Mouse (Mus musculus) megakaryocyte, embryonic 14.5 days (primary cell): Measurements from ENCODE around the gene Dnajc16. TPM values are rescaled to one million over a fixed set of nuclear protein-coding genes. Genes with fewer than 3 reads are reported as not detected.

ENCODE experiments used
- H3K27me3 ChIP-seq: replicated peaks from 2 replicates; pipeline ENCODE3; 2012; ENCODE audit warnings: inconsistent platforms
- H3K36me3 ChIP-seq: replicated peaks from 2 replicates; pipeline ENCODE3; 2012; ENCODE audit warnings: low read length, inconsistent platforms, mixed read lengths
- H3K4me1 ChIP-seq: 2 replicates; pipeline ENCODE4 v1.6.1; 2012; ENCODE audit warnings: inconsistent platforms
- H3K4me3 ChIP-seq: replicated peaks from 2 replicates; pipeline ENCODE3; 2012; ENCODE audit warnings: moderate library complexity, mild to moderate bottlenecking, inconsistent platforms
- H3K9me3 ChIP-seq: 2 replicates; pipeline ENCODE4 v1.6.1; 2012; ENCODE audit warnings: inconsistent platforms
- FLI1 ChIP-seq: IDR thresholded peaks from 2 replicates; pipeline ENCODE4 v1.6.1; 2012; ENCODE audit warnings: low read length, inconsistent platforms, mixed read lengths
- GATA1 ChIP-seq: IDR thresholded peaks from 3 replicates; pipeline ENCODE4 v1.6.1; 2012; ENCODE audit warnings: mixed read lengths, low read length, inconsistent platforms, borderline replicate concordance
- polyA plus RNA-seq: library from polyadenylated mRNA; stranded (reverse); fragments of >175 nt; gene quantifications from 2 replicates; pipeline ENCODE4 v1.2.3, GENCODE M21; 2012; ENCODE audit warnings: low replicate concordance; ENCODE audit not compliant: insufficient read depth

Gene Dnajc16
- polyA plus RNA-seq, 1 experiment: 1.8 TPM

DNA sequence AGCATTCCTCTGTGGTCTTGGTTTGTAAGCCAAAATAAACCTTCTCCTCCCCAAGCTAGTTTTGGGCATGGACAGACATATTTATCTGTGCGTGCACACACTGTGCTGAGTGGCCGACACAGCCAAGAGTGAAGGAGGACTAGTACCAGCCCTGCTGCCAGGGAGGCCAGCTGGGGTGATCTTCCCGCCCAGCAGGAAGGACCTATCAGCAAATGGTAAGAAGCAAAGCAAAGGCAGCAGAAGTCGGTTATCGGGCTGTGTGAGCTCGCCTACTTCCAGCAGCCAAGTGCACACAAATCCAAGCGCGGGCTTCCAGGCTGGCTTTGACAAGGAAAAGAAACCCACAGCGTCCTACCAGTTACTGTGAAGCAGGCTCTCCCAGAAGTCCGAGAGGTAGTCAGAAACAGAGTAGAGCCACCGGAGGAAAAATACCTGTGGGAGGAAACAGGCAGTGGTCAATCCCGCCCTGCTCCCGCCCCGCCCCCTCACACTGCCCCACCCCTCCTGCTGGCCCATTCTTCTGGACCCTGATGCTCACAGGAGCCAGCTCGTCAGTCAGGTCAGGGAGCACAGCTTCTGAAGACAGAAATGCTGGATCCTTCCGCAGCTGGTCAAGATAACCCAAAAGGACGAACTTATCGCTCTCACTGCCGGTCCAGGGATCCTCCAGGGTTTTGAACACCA lies 23.2 kb downstream of the Dnajc16 start:
- no peaks in the 10 kb centered on the region for H3K9me3 ChIP-seq
- H3K27me3 ChIP-seq: no peaks in the 10 kb centered on the region
- H3K36me3 ChIP-seq: peaks cover 85% of the 10 kb centered on the region
- TF ChIP-seq GATA1: no peak
- TF ChIP-seq FLI1: no peak
- peaks cover 41% of the 10 kb centered on the region for H3K4me1 ChIP-seq
- H3K4me3 ChIP-seq: peak overlapping the region; percentile 42

DNA sequence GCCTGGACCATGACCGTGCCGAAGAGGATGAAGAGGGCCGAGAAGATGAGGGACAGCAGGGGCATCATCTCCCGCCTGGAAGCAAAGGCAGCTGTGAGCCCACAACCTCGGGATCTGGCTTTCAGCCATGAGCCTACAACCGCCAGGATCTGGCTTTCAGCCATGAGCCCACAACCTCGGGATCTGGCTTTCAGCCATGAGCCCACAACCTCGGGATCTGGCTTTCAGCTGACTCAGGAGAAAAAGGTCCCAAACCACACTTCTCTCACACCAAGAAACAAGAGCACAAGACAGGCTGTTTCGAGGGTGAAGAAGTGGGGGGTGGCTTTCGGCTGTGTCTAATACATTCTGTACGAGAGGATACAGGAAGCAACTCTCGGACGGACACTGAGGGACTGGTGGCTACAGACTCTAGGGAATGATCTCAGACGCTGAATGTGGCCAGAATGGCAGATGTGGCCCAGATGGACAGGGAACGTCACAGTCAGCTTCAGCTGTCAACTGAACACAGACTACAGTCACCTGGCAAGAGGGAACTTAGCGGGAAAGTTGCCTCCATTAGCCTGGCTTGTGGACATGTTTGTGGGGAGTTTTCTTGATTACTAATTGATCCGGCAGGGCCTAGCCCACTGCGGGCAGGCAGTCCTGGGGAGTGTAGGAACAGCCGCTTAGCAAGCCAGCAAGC lies 23.9 kb downstream of the Dnajc16 start:
- Histone ChIP-seq H3K36me3 (peaks cover 86% of the 10 kb centered on the region), H3K9me3 (no peaks in the 10 kb centered on the region), H3K27me3 (no peaks in the 10 kb centered on the region), H3K4me3 (peak overlapping the region; percentile 28), H3K4me1 (peaks cover 34% of the 10 kb centered on the region)
- TF ChIP-seq FLI1 (no peak), GATA1 (no peak)

DNA sequence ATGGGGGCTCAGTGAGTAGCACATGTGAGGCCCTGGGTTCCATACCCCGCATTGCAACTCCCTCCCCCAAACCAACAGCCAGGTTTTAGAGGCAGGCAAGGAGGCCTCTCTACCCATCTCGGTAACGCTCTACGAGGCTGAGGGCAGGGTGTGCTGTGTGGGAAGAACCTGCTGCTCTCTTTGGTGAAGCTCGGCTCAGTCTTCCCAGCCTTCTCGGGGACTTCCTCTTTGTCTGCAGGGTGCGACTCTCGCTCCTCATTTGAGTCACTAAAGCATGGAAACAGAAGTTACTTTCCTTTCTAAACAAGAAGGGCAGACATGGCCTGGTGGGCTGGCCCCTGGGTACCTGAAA lies 24.4 kb downstream of the Dnajc16 start:
- no peak overlapping the region for H3K4me3 ChIP-seq
- peaks cover 29% of the 10 kb centered on the region for H3K4me1 ChIP-seq
- peaks cover 86% of the 10 kb centered on the region for H3K36me3 ChIP-seq

DNA sequence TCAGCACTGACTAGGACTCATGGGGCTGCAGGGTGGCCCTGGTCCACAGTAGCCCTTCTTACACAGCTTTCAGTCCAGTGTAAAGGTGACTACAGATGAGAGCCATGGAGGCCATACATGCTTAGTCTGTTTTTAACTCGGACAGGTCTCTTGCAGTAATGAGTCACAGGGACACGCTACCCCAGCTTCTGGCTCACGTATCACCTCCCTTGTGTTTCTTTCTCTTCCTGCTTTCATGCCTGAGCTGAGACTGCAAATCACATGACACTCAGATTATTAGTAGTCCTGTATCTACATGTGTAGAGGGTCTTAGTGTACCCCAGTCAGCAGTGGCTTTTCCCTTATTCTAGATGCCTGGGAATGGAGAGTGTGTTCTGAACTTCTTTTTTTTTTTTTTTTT lies 25.7 kb downstream of the Dnajc16 start:
- Histone ChIP-seq H3K4me3 (no peak overlapping the region), H3K36me3 (peaks cover 80% of the 10 kb centered on the region), H3K27me3 (no peaks in the 10 kb centered on the region), H3K4me1 (peaks cover 23% of the 10 kb centered on the region), H3K9me3 (no peaks in the 10 kb centered on the region)
- no peak for TF ChIP-seq GATA1
- TF ChIP-seq FLI1: no peak

More for the DNA sequence above, 24.4 kb downstream of the Dnajc16 start:
- no peaks in the 10 kb centered on the region for H3K27me3 ChIP-seq
- no peaks in the 10 kb centered on the region for H3K9me3 ChIP-seq
- TF ChIP-seq FLI1: no peak
- TF ChIP-seq GATA1: no peak

DNA sequence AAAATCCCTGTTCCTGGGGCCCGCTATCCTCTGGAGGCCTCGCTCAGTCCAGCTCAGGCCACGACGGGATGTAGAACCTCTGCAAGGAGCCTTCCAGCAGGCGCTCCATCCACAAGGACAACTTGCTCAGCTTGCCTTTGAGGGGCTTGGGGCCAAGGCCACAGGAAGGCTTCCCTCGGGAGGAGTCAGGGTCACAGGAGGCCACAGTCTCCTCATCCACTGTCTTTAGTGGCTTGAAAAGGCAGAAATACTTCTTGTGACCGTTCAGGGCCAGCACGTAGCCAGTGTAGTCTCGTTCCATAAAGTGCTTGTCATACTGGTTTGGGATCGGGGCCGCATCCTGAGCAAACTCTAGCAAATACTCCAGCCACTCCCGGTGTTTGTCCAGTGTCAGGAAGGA lies 27.3 kb downstream of the Dnajc16 start:
- peaks cover 2% of the 10 kb centered on the region for H3K27me3 ChIP-seq
- H3K36me3 ChIP-seq: peaks cover 65% of the 10 kb centered on the region
- no peaks in the 10 kb centered on the region for H3K9me3 ChIP-seq
- H3K4me1 ChIP-seq: peaks cover 16% of the 10 kb centered on the region
- no peak overlapping the region for H3K4me3 ChIP-seq
- TF ChIP-seq FLI1 (no peak), GATA1 (no peak)

DNA sequence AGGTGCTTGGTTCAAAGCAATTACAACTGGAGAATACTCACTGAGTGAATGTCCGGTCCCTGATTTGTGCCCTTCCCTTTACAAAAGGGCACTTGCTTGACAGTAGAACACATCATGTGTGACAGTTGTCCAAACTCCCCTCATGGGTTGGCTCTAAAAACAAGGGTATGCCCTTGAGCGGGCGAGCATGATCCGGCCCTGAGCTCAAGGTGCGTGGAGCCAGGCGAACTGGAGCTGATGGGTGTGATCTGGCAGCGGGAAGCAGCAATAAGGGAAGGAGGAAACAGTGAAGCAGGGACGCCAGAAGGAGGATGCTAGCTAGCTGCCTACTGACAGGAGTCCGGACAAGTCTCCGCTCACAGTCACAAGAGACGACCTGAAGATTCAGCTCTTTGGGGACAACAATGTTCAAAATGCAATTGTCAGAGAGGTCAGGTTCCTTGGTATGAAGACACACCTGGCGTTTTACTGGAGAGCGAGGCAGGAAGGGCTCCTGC lies 28.6 kb downstream of the Dnajc16 start:
- H3K36me3 ChIP-seq: peaks cover 51% of the 10 kb centered on the region
- peaks cover 7% of the 10 kb centered on the region for H3K4me1 ChIP-seq
- no peak overlapping the region for H3K4me3 ChIP-seq
- no peaks in the 10 kb centered on the region for H3K9me3 ChIP-seq
- H3K27me3 ChIP-seq: peaks cover 2% of the 10 kb centered on the region
- no peak for TF ChIP-seq FLI1

DNA sequence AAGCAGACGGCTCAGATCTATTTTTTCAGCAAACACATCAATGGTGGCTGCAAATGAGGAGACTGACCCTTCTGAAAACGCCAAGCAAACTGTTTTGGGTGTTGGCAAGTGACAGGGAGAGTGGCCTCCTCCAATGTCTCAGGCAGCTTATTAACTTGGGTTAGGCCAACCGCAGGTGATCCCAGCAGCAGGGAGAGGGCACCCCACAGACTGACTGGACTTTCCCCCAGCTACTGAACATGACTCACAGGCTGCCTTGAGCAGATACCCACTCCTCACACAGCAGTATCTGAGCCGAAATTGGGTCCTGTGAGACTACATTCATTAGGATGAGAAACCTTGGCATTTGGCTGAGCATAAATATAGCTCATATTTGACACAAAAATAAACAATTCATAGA lies 29.8 kb downstream of the Dnajc16 start:
- H3K4me1 ChIP-seq: no peaks in the 10 kb centered on the region

DNA sequence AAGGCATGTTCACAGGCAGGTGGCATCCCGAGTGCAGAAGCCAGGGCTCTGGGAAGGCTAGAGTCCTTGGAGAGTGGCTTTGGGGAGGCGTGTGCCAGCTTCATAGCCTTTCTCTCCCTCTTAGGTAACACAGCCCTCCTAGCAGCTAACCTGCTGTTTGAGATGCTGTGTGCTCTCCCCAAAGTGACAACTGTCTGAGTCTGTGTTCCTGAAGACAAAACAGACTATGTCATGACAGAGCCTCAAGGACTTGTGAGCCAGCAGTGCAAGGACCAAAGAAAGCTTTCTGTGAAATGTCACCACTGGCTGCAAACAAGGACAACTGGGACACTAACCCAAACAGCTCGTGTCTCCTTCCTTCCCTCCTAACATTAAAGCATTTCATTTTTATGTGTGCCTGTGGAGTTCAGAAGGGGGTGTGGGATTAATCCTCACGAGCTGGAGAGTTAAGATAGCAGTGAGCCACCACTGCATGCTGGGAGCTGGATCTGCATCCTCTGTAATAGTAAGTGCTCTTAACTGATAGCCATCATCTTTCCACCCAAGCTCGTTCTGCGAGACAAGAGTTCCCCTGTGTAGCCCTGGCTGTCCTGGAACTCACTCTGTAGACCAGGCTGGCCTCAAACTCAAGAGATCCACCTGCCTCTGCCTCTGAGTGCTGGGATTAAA lies 31.7 kb downstream of the Dnajc16 start:
- Histone ChIP-seq H3K9me3 (no peaks in the 10 kb centered on the region; the same call in 1 of the 2 replicates), H3K27me3 (peaks cover 17% of the 10 kb centered on the region), H3K4me3 (no peak overlapping the region), H3K4me1 (no peaks in the 10 kb centered on the region), H3K36me3 (peaks cover 34% of the 10 kb centered on the region)
- TF ChIP-seq GATA1 (no peak), FLI1 (no peak)

More for the DNA sequence above, 29.8 kb downstream of the Dnajc16 start:
- Histone ChIP-seq H3K4me3 (no peak overlapping the region), H3K36me3 (peaks cover 41% of the 10 kb centered on the region), H3K9me3 (no peaks in the 10 kb centered on the region), H3K27me3 (peaks cover 4% of the 10 kb centered on the region)
- TF ChIP-seq GATA1: no peak
- TF ChIP-seq FLI1: no peak

DNA sequence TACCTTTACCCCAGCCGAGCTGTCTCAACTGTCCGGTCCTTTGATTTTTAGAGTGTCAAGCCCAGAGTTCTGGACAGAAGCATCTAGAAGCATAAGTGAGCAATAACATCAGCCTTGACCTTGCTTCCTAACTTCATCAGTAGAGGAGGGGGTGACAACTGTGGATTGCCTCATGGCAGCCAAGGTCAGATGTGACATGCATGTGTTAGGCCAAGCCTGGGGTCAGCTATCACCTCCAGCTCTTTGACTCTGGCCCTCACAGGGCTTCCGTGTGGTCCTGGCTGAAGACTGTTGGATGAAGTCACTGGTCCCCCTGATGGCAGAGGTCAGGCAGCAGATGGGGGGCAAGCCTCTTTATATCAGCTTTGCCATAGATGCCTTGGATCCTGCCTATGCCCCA lies 33.6 kb downstream of the Dnajc16 start:
- peaks cover 15% of the 10 kb centered on the region for H3K36me3 ChIP-seq
- H3K4me1 ChIP-seq: peaks cover 2% of the 10 kb centered on the region
- H3K4me3 ChIP-seq: no peak overlapping the region
- peaks cover 17% of the 10 kb centered on the region for H3K27me3 ChIP-seq
- no peaks in the 10 kb centered on the region; the same call in 1 of the 2 replicates for H3K9me3 ChIP-seq
- no peak for TF ChIP-seq FLI1
- TF ChIP-seq GATA1: no peak
